Mouse (Mus musculus): Measurements from ENCODE around the gene Rpl18. TPM values are rescaled to one million over a fixed set of nuclear protein-coding genes. Genes with fewer than 3 reads are reported as not detected.
A peak's percentile ranks its signal among the peaks of the same experiment; 100 is the strongest.

Rpl18 gene
- polyA plus RNA-seq, 1 experiment from 2014 or later = 1,046 TPM

- WGBS = 95% methylated on average over 20 of the region's 20 CpGs
Measured at GRCm38 (mm10) chr7:45710477-45711191, 4.6 kb upstream of the Rpl18 start.

GRCm38 (mm10) chr7:45711316-45712021 lies 3.8 kb upstream of the Rpl18 start:
- no peak overlapping the region for H3K27ac ChIP-seq
- H3K27me3 ChIP-seq (ENCODE audit: insufficient read depth, poor library complexity, severe bottlenecking) = no peaks in the 10 kb centered on the region
- peaks cover 42% of the 10 kb centered on the region for H3K36me3 ChIP-seq
- H3K4me1 ChIP-seq = peaks cover 57% of the 10 kb centered on the region
- no peak for DNase-seq (ENCODE audit: low spot score)
- no peaks in the 10 kb centered on the region for H3K9me3 ChIP-seq
- WGBS = 93% methylated on average over 24 of the region's 24 CpGs
- H3K4me3 ChIP-seq = no peak overlapping the region

More at GRCm38 (mm10) chr7:45710477-45711191, 4.6 kb upstream of the Rpl18 start:
- H3K27me3 ChIP-seq (ENCODE audit: insufficient read depth, poor library complexity, severe bottlenecking) = no peaks in the 10 kb centered on the region
- H3K9me3 ChIP-seq = no peaks in the 10 kb centered on the region
- H3K36me3 ChIP-seq = peaks cover 42% of the 10 kb centered on the region
- H3K4me3 ChIP-seq = no peak overlapping the region
- peaks cover 57% of the 10 kb centered on the region for H3K4me1 ChIP-seq
- DNase-seq (ENCODE audit: low spot score) = no peak
- H3K27ac ChIP-seq = no peak overlapping the region

GRCm38 (mm10) chr7:45712022-45712757 lies 3.1 kb upstream of the Rpl18 start:
- peaks cover 57% of the 10 kb centered on the region for H3K4me1 ChIP-seq
- no peaks in the 10 kb centered on the region for H3K9me3 ChIP-seq
- DNase-seq (ENCODE audit: low spot score) = no peak
- H3K4me3 ChIP-seq = no peak overlapping the region
- 91% methylated on average over 21 of the region's 21 CpGs for WGBS
- no peak overlapping the region for H3K27ac ChIP-seq
- no peaks in the 10 kb centered on the region for H3K27me3 ChIP-seq (ENCODE audit: insufficient read depth, poor library complexity, severe bottlenecking)
- H3K36me3 ChIP-seq = peaks cover 42% of the 10 kb centered on the region

- peaks cover 45% of the 10 kb centered on the region for H3K4me1 ChIP-seq
- H3K27me3 ChIP-seq (ENCODE audit: insufficient read depth, poor library complexity, severe bottlenecking) = no peaks in the 10 kb centered on the region
- no peaks in the 10 kb centered on the region for H3K9me3 ChIP-seq
- H3K27ac ChIP-seq = no peak overlapping the region
- no peak overlapping the region for H3K4me3 ChIP-seq
- WGBS = 94% methylated on average over 16 of the region's 16 CpGs
- no peak for DNase-seq (ENCODE audit: low spot score)
- H3K36me3 ChIP-seq = peaks cover 42% of the 10 kb centered on the region
Measured at GRCm38 (mm10) chr7:45713396-45713795, 1.9 kb upstream of the Rpl18 start.

GRCm38 (mm10) chr7:45713881-45714520 lies 1.3 kb upstream of the Rpl18 start:
- no peak for DNase-seq (ENCODE audit: low spot score)
- Histone ChIP-seq H3K4me3 (peak overlapping the region; percentile 99), H3K9me3 (no peaks in the 10 kb centered on the region), H3K27me3 (ENCODE audit: insufficient read depth, poor library complexity, severe bottlenecking) (no peaks in the 10 kb centered on the region), H3K4me1 (peaks cover 43% of the 10 kb centered on the region), H3K27ac (no peak overlapping the region), H3K36me3 (peaks cover 45% of the 10 kb centered on the region)
- WGBS = 88% methylated on average over 6 of the region's 6 CpGs

GRCm38 (mm10) chr7:45714630-45715089 lies 597 bp upstream of the Rpl18 start:
- H3K36me3 ChIP-seq = peaks cover 50% of the 10 kb centered on the region
- WGBS = 10% methylated on average over 14 of the region's 14 CpGs
- peaks cover 43% of the 10 kb centered on the region for H3K4me1 ChIP-seq
- H3K27ac ChIP-seq = peak overlapping the region; percentile 88
- H3K27me3 ChIP-seq (ENCODE audit: insufficient read depth, poor library complexity, severe bottlenecking) = no peaks in the 10 kb centered on the region
- DNase-seq (ENCODE audit: low spot score) = no peak
- peak overlapping the region; percentile 99 for H3K4me3 ChIP-seq
- no peaks in the 10 kb centered on the region for H3K9me3 ChIP-seq

- Histone ChIP-seq H3K4me3 (peak overlapping the region; percentile 99), H3K27me3 (ENCODE audit: insufficient read depth, poor library complexity, severe bottlenecking) (no peaks in the 10 kb centered on the region), H3K36me3 (peaks cover 50% of the 10 kb centered on the region), H3K4me1 (peaks cover 49% of the 10 kb centered on the region), H3K9me3 (no peaks in the 10 kb centered on the region), H3K27ac (peak overlapping the region; percentile 88; the same call in 1 of the 2 replicates)
- 78% methylated on average over 19 of the region's 19 CpGs for WGBS
- no peak for DNase-seq (ENCODE audit: low spot score)
Measured at GRCm38 (mm10) chr7:45715741-45716459, 643 bp downstream of the Rpl18 start.

GRCm38 (mm10) chr7:45716460-45716857 lies 1.2 kb downstream of the Rpl18 start:
- Histone ChIP-seq H3K9me3 (no peaks in the 10 kb centered on the region), H3K4me1 (peaks cover 55% of the 10 kb centered on the region), H3K4me3 (peak overlapping the region; percentile 99), H3K27me3 (ENCODE audit: insufficient read depth, poor library complexity, severe bottlenecking) (no peaks in the 10 kb centered on the region), H3K36me3 (peaks cover 50% of the 10 kb centered on the region), H3K27ac (peak overlapping the region; percentile 98; the same call in 1 of the 2 replicates)
- DNase-seq (ENCODE audit: low spot score) = no peak
- WGBS = 84% methylated on average over 3 of the region's 3 CpGs

- Histone ChIP-seq H3K36me3 (peaks cover 50% of the 10 kb centered on the region), H3K4me3 (peak overlapping the region; percentile 99), H3K9me3 (no peaks in the 10 kb centered on the region), H3K27ac (peak overlapping the region; percentile 98), H3K27me3 (ENCODE audit: insufficient read depth, poor library complexity, severe bottlenecking) (no peaks in the 10 kb centered on the region), H3K4me1 (peaks cover 63% of the 10 kb centered on the region)
- no peak for DNase-seq (ENCODE audit: low spot score)
- 9% methylated on average over 31 of the region's 31 CpGs for WGBS
Measured at GRCm38 (mm10) chr7:45716952-45717917, 2.0 kb downstream of the Rpl18 start.

GRCm38 (mm10) chr7:45717918-45718297 lies 2.7 kb downstream of the Rpl18 start, which contains the start of gene Sphk2:
TSS of gene Sphk2 (minus strand) at chr7:45718002.
- peaks cover 50% of the 10 kb centered on the region for H3K36me3 ChIP-seq
- H3K27ac ChIP-seq = peak within 1 kb of the TSS; percentile 98
- WGBS = under 1% methylated on average over 41 of the region's 41 CpGs
- peak; percentile 98 for DNase-seq (ENCODE audit: low spot score)
- H3K9me3 ChIP-seq = no peaks in the 10 kb centered on the region
- H3K4me1 ChIP-seq = peaks cover 67% of the 10 kb centered on the region
- peak within 1 kb of the TSS; percentile 99 for H3K4me3 ChIP-seq
- no peaks in the 10 kb centered on the region for H3K27me3 ChIP-seq (ENCODE audit: insufficient read depth, poor library complexity, severe bottlenecking)

GRCm38 (mm10) chr7:45718331-45718730 lies 3.1 kb downstream of the Rpl18 start:
- H3K4me1 ChIP-seq = peaks cover 67% of the 10 kb centered on the region
- under 1% methylated on average over 20 of the region's 20 CpGs for WGBS
- H3K36me3 ChIP-seq = peaks cover 50% of the 10 kb centered on the region
- H3K27ac ChIP-seq = peak overlapping the region; percentile 98
- no peaks in the 10 kb centered on the region for H3K27me3 ChIP-seq (ENCODE audit: insufficient read depth, poor library complexity, severe bottlenecking)
- H3K9me3 ChIP-seq = no peaks in the 10 kb centered on the region
- peak overlapping the region; percentile 99 for H3K4me3 ChIP-seq
- no peak for DNase-seq (ENCODE audit: low spot score)

Data from heart, embryonic 10.5 days (tissue).